Mouse (Mus musculus): ENCODE measurements around the gene Tph1. TPM values are rescaled to one million over a fixed set of nuclear protein-coding genes. Genes with fewer than 3 reads are reported as not detected.

Gene Tph1
- polyA plus RNA-seq (2014; fragmentation: Illumina TruSeq; extraction: RNeasy Lipid Tissue Mini Kit (QIAGEN cat#74804); ENCODE audit: low read depth, low replicate concordance): not detected

DNA sequence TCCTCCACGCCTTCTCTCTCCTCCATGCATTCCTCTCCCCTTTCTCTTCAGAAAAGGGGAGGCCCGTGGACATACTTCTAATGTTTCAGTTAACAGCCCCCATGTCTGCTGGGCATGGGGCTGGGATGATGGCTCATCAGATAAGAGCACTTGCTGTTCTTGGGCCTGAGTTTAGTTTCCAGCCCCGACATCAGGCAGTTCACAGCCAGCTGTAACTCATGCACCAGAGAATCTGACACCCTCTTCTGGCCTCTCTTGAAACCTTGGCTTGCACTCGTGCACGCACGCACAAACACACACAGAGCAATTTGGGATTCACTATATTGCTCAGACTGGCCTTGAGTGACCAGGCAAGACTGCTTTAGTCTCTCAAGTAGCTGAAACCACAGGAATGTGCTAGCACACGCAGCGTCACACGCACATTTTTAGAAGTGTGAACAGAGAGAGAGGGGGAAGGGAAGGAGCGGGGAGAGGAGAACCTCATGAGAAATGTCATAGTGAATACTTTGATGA is at the start of gene Tph1:
Gene Tph1 (minus strand): TSS at position 378 of the 513 bp plus-strand sequence.

DNA sequence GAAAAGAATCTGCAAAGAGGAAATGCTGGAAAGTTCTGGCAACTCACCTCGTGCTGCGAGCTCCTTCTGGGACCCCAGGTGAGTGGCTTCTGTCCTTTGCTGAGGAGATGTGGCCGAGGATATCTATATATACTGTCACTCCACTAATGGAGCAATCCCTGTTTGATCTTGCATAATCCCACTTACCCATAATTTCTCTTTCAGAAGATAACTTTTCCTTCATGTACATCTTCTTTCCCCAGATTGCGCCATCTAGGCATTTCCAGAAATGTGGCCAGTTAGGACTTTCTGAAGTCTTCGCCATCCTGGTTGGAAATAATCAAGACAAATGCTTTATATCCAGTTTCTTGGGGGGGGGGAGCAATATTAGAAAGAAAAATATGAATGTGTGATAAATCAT is 43.3 kb upstream of the Tph1 start, which contains the start of gene Saa3:
Gene Saa3 (minus strand): TSS at position 101 of the 400 bp plus-strand sequence.

DNA sequence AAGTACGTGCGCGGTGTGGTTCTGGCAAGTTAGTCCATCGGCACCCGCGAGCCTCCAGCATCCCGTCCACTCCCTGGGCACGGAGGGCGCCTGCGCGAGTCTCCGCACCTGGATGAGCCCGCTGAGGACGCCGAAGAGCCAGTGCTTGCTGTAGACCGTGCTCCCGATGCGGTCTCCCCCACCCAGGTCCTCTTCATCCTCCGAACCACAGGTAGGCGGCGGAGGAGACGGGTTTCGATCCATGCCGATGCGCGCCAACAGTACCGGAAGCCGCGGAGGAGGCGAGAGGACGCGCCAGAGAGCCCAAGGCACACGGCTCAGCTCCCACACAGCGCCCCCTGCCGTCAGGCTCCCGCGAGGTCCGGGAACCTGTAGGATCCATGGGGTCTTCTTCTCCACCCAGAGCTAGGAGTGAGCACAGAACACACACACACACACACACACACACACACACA is 38.1 kb upstream of the Tph1 start, which contains the start of gene Saal1:
Gene Saal1 (minus strand): TSS at position 291 of the 455 bp plus-strand sequence.

DNA sequence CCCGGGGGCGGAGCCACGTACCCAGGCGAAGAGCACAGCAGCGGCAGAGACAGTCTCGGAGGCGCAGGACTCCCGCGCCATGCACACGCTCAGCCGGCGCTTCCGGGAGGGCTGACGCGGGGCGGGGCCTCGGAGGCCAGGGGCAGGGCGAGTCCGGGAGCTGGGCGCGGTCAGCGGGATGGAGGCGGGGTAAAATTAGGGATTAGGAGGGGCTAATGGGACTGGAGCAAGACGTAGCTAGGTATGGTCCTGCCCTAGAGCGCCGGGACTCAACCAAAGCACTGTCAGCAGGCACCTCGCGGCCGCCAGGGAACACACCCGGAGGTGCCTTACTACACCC is 32.7 kb downstream of the Tph1 start, which contains the start of gene Sergef:
Gene Sergef (minus strand): TSS at position 116 of the 340 bp plus-strand sequence.

Other genes starting within 250 kb of the Tph1 start
- gene Sergef, start 32.7 kb downstream of the Tph1 start, polyA plus RNA-seq (2014; fragmentation: Illumina TruSeq; extraction: RNeasy Lipid Tissue Mini Kit (QIAGEN cat#74804); ENCODE audit: low read depth, low replicate concordance): 2.1 TPM
- 5.3 TPM for gene Saal1, start 38.1 kb upstream of the Tph1 start, polyA plus RNA-seq (2014; fragmentation: Illumina TruSeq; extraction: RNeasy Lipid Tissue Mini Kit (QIAGEN cat#74804); ENCODE audit: low read depth, low replicate concordance)
- gene Saa3, start 43.2 kb upstream of the Tph1 start, polyA plus RNA-seq (2014; fragmentation: Illumina TruSeq; extraction: RNeasy Lipid Tissue Mini Kit (QIAGEN cat#74804); ENCODE audit: low read depth, low replicate concordance): not detected
- gene Saa4, start 60.1 kb upstream of the Tph1 start, polyA plus RNA-seq (2014; fragmentation: Illumina TruSeq; extraction: RNeasy Lipid Tissue Mini Kit (QIAGEN cat#74804); ENCODE audit: low read depth, low replicate concordance): not detected
- not detected for gene Saa1, start 70.4 kb upstream of the Tph1 start, polyA plus RNA-seq (2014; fragmentation: Illumina TruSeq; extraction: RNeasy Lipid Tissue Mini Kit (QIAGEN cat#74804); ENCODE audit: low read depth, low replicate concordance)
- not detected for gene Saa2, start 79.3 kb upstream of the Tph1 start, polyA plus RNA-seq (2014; fragmentation: Illumina TruSeq; extraction: RNeasy Lipid Tissue Mini Kit (QIAGEN cat#74804); ENCODE audit: low read depth, low replicate concordance)
- 26.5 TPM for gene Hps5, start 123.5 kb upstream of the Tph1 start, polyA plus RNA-seq (2014; fragmentation: Illumina TruSeq; extraction: RNeasy Lipid Tissue Mini Kit (QIAGEN cat#74804); ENCODE audit: low read depth, low replicate concordance)
- gene Gtf2h1, start 123.6 kb upstream of the Tph1 start, polyA plus RNA-seq (2014; fragmentation: Illumina TruSeq; extraction: RNeasy Lipid Tissue Mini Kit (QIAGEN cat#74804); ENCODE audit: low read depth, low replicate concordance): 89.9 TPM
- 91.6 TPM for gene Ldha, start 168.9 kb upstream of the Tph1 start, polyA plus RNA-seq (2014; fragmentation: Illumina TruSeq; extraction: RNeasy Lipid Tissue Mini Kit (QIAGEN cat#74804); ENCODE audit: low read depth, low replicate concordance)
- not detected for gene Ldhc, start 188.7 kb upstream of the Tph1 start, polyA plus RNA-seq (2014; fragmentation: Illumina TruSeq; extraction: RNeasy Lipid Tissue Mini Kit (QIAGEN cat#74804); ENCODE audit: low read depth, low replicate concordance)
- 405 TPM for gene Tsg101, start 247.4 kb upstream of the Tph1 start, polyA plus RNA-seq (2014; fragmentation: Illumina TruSeq; extraction: RNeasy Lipid Tissue Mini Kit (QIAGEN cat#74804); ENCODE audit: low read depth, low replicate concordance)

All from adrenal gland, adult 10 weeks (tissue).